In the genomic region with DNA sequence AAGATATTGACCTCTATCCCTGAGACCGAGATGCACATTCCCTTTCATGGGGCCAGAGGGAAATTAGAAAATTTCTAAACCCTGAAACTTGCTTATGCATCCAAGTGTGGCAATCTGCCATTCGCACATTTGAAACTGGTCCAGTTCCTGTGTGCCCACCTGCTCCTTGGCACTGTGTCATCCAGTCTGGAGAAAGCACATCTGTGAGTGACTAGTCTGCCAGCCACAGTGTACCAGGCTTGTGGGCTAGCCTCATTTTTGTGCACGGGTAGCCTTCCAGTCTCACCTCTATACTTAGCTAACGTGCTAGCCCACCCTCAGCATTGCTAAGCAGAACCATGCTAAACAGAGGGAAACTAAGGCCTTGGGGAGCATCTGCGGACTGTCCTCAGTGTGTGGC, we compare ENCODE assay signal across 12 mouse cellular contexts. TPM values are rescaled to one million over a fixed set of nuclear protein-coding genes. Genes with fewer than 3 reads are reported as not detected.
DNase-seq lines count a peak whose midpoint lies in the region; ATAC-seq and TF ChIP-seq lines count a peak whose summit lies in the region.
"Had no signal": no experiment of that assay in that cellular context is flagged by ENCODE, and none has a peak within 500 bp of the region (broad histone marks: within the 10 kb centered on the region; RNA-seq: fewer than 3 reads in every experiment).

No protein-coding gene starts in this region.

- H3K27ac ChIP-seq in cerebellum, adult 2 months (ENCODE audit: insufficient read depth, low read length) = peak overlapping the region; percentile 83
- peak overlapping the region; percentile 84 for H3K27ac ChIP-seq in hindbrain, embryonic 14.5 days
- H3K27ac ChIP-seq in embryonic facial prominence, embryonic 10.5 days (replicated peaks) = no peak overlapping the region

- peak overlapping the region; percentile 24; the same call in 1 of the 2 replicates for H3K9ac ChIP-seq in hindbrain, embryonic 14.5 days

- H3K36me3 ChIP-seq in hindbrain, embryonic 14.5 days (replicated peaks; ENCODE audit: control insufficient read depth, insufficient read depth) = peaks cover 45% of the 10 kb centered on the region
- H3K36me3 ChIP-seq in embryonic facial prominence, embryonic 10.5 days (replicated peaks) = no peaks in the 10 kb centered on the region

- no peak overlapping the region for H3K4me2 ChIP-seq in hindbrain, embryonic 14.5 days (replicated peaks)

- 31% methylated on average over 5 of the region's 5 CpGs for WGBS in cerebellum, adult 2 months
- 72% methylated on average over 5 of the region's 5 CpGs for WGBS in hindbrain, embryonic 14.5 days
- WGBS in embryonic facial prominence, embryonic 10.5 days = 87% methylated on average over 5 of the region's 5 CpGs

- no peak overlapping the region for H3K4me3 ChIP-seq in cerebellum, adult 2 months (replicated peaks; ENCODE audit: insufficient read depth, low read depth, low read length)
- H3K4me3 ChIP-seq in hindbrain, embryonic 14.5 days (replicated peaks; ENCODE audit: low read length) = no peak overlapping the region
- no peak overlapping the region for H3K4me3 ChIP-seq in embryonic facial prominence, embryonic 10.5 days

- no peaks in the 10 kb centered on the region for H3K9me3 ChIP-seq in hindbrain, embryonic 14.5 days (ENCODE audit: control insufficient read depth, low read length)
- no peaks in the 10 kb centered on the region for H3K9me3 ChIP-seq in embryonic facial prominence, embryonic 10.5 days

- ATAC-seq in hindbrain, embryonic 14.5 days (ENCODE audit: low FRiP score) = 0 out of 2 replicates have a peak, but pooled peaks have one; percentile 26

- H3K27me3 ChIP-seq in cerebellum, adult 2 months (ENCODE audit: control insufficient read depth, insufficient read depth, low read length) = no peaks in the 10 kb centered on the region
- H3K27me3 ChIP-seq in hindbrain, embryonic 14.5 days (ENCODE audit: control insufficient read depth, insufficient read depth, low read length) = no peaks in the 10 kb centered on the region
- H3K27me3 ChIP-seq in embryonic facial prominence, embryonic 10.5 days (replicated peaks; ENCODE audit: low read depth, poor library complexity, severe bottlenecking) = no peaks in the 10 kb centered on the region
- H3K27me3 ChIP-seq: CH12.LX had no signal

- intact Hi-C loops in left cerebral cortex, postnatal 4 days (cut with DNase I) = no loop called here

- peak; percentile 19 for DNase-seq in MN1 (ENCODE audit: low spot score)
- peak; percentile 76 to 78 for DNase-seq in cerebellum, adult 2 months
- DNase-seq in hindbrain, embryonic 14.5 days (ENCODE audit: low spot score) = peak; percentile 65
- peak; percentile 88 for DNase-seq in left cerebral cortex, postnatal 4 days
- no peak for DNase-seq in thymus, postnatal 14 days
- no peak for DNase-seq in embryonic facial prominence, embryonic 10.5 days (ENCODE audit: low spot score)
- no peak for DNase-seq in spleen, adult 18-20 months
- no peak for DNase-seq in embryo, embryonic 10 days (ENCODE audit: low spot score)
- DNase-seq: gastrocnemius, postnatal 10 days; lung, postnatal 14 days; thymus, postnatal 25 days had no signal

- peaks cover 28% of the 10 kb centered on the region for H3K4me1 ChIP-seq in cerebellum, adult 2 months (ENCODE audit: control insufficient read depth, insufficient read depth, low read length)
- peaks cover 39% of the 10 kb centered on the region for H3K4me1 ChIP-seq in hindbrain, embryonic 14.5 days (replicated peaks; ENCODE audit: control insufficient read depth, insufficient read depth, low read length)
- H3K4me1 ChIP-seq in embryonic facial prominence, embryonic 10.5 days = peaks cover 9% of the 10 kb centered on the region

- no peak for TF ChIP-seq POLR2A in cerebellum, adult 2 months (IDR thresholded peaks at IDR 0.05; ENCODE audit: borderline replicate concordance, insufficient read depth, low read length)

- no peak for TF ChIP-seq CTCF in cerebellum, adult 2 months (IDR thresholded peaks at IDR 0.05; ENCODE audit: borderline replicate concordance, insufficient read depth, low read depth, low read length)

RNA-seq across cellular contexts. Expression of a gene that starts 53.0 kb away (rescaled TPM):
- 11.9 and 12.1 TPM in 2 replicates for polyA plus RNA-seq in cerebellum, adult 2 months (2012; rRNA removed)
- 60.0 and 65.3 TPM in 2 replicates for polyA plus RNA-seq in hindbrain, embryonic 14.5 days (2014; fragmentation: Nextera tagmentation; extraction: Ambion mirVana)
- 10 to 100 TPM; 82.6 to 83.3 TPM for total RNA-seq in left cerebral cortex, postnatal 4 days (2021)
- polyA plus RNA-seq in embryonic facial prominence, embryonic 10.5 days (2016; fragmentation: Nextera tagmentation; extraction: Ambion mirVana) = 113 and 118 TPM in 2 replicates

Comparison
In these comparisons a context has a peak if more than half of its experiments do, and no peak if none do; other contexts are left out.
1. DNase-seq: peak in MN1 (single experiment), cerebellum, adult 2 months (2 of 2), hindbrain, embryonic 14.5 days (single experiment) and left cerebral cortex, postnatal 4 days (single experiment); none in thymus, postnatal 14 days (single experiment), embryonic facial prominence, embryonic 10.5 days (single experiment), spleen, adult 18-20 months (0 of 2) and embryo, embryonic 10 days (single experiment).